Mouse (Mus musculus): Measurements from ENCODE around the gene Gldn. TPM values are rescaled to one million over a fixed set of nuclear protein-coding genes. Genes with fewer than 3 reads are reported as not detected.

The Gldn gene
- not detected in 2 replicates for polyA plus RNA-seq (2015; fragmentation: Nextera tagmentation; extraction: Ambion mirVana)

GRCm38 (mm10) chr9:54286331-54286987 is at the start of gene Gldn:
Gene Gldn, plus strand, starts transcription at chr9:54286486.
- no peaks in the 10 kb centered on the region for H3K4me1 ChIP-seq
- no peaks in the 10 kb centered on the region for H3K9me3 ChIP-seq
- peaks cover 18% of the 10 kb centered on the region for H3K27me3 ChIP-seq
- H3K36me3 ChIP-seq: no peaks in the 10 kb centered on the region
- H3K27ac ChIP-seq: no peak within 1 kb of the TSS
- no peak within 1 kb of the TSS for H3K9ac ChIP-seq
- WGBS: 2% methylated on average over 61 of the region's 61 CpGs
- H3K4me3 ChIP-seq: peak within 1 kb of the TSS; percentile 26
- peak within 1 kb of the TSS; percentile 69 for H3K4me2 ChIP-seq
- no peak for ATAC-seq (ENCODE audit: borderline replicate concordance, extremely low read depth, low FRiP score, low TSS enrichment)

GRCm38 (mm10) chr9:54244869-54245665 is 41.2 kb upstream of the Gldn start:
- 53% methylated on average over 3 of the region's 3 CpGs for WGBS
- no peaks in the 10 kb centered on the region for H3K4me1 ChIP-seq
- no peak for ATAC-seq (ENCODE audit: borderline replicate concordance, extremely low read depth, low FRiP score, low TSS enrichment)

GRCm38 (mm10) chr9:54264754-54265153 is 21.5 kb upstream of the Gldn start:
- no peaks in the 10 kb centered on the region for H3K36me3 ChIP-seq
- H3K4me1 ChIP-seq: no peaks in the 10 kb centered on the region
- H3K27ac ChIP-seq: no peak overlapping the region
- no peaks in the 10 kb centered on the region for H3K27me3 ChIP-seq
- 49% methylated on average over 4 of the region's 4 CpGs for WGBS
- no peaks in the 10 kb centered on the region for H3K9me3 ChIP-seq
- H3K4me3 ChIP-seq: no peak overlapping the region
- H3K4me2 ChIP-seq: no peak overlapping the region
- ATAC-seq (ENCODE audit: borderline replicate concordance, extremely low read depth, low FRiP score, low TSS enrichment): no peak
- H3K9ac ChIP-seq: no peak overlapping the region

More at GRCm38 (mm10) chr9:54244869-54245665, 41.2 kb upstream of the Gldn start:
- no peak overlapping the region for H3K27ac ChIP-seq
- no peak overlapping the region for H3K4me3 ChIP-seq
- no peak overlapping the region for H3K4me2 ChIP-seq
- H3K9ac ChIP-seq: no peak overlapping the region
- no peaks in the 10 kb centered on the region for H3K36me3 ChIP-seq
- H3K9me3 ChIP-seq: no peaks in the 10 kb centered on the region
- no peaks in the 10 kb centered on the region for H3K27me3 ChIP-seq

- ATAC-seq (ENCODE audit: borderline replicate concordance, extremely low read depth, low FRiP score, low TSS enrichment): no peak
- H3K4me3 ChIP-seq: no peak within 1 kb of the TSS
- H3K36me3 ChIP-seq: no peaks in the 10 kb centered on the region
These were observed 18.3 kb upstream of the Gldn start, which contains the start of gene Cyp19a1 for GRCm38 (mm10) chr9:54268010-54268409. Gene Cyp19a1, minus strand, starts transcription at chr9:54268110.

GRCm38 (mm10) chr9:54269987-54270386 is 16.3 kb upstream of the Gldn start:
- H3K4me1 ChIP-seq: no peaks in the 10 kb centered on the region
- no peak overlapping the region for H3K27ac ChIP-seq
- no peak overlapping the region for H3K4me3 ChIP-seq
- no peak overlapping the region for H3K9ac ChIP-seq
- no peaks in the 10 kb centered on the region for H3K36me3 ChIP-seq
- no peak overlapping the region for H3K4me2 ChIP-seq
- 72% methylated on average over 6 of the region's 6 CpGs for WGBS
- H3K9me3 ChIP-seq: no peaks in the 10 kb centered on the region
- no peaks in the 10 kb centered on the region for H3K27me3 ChIP-seq
- ATAC-seq (ENCODE audit: borderline replicate concordance, extremely low read depth, low FRiP score, low TSS enrichment): no peak

More at GRCm38 (mm10) chr9:54268010-54268409, 18.3 kb upstream of the Gldn start, which contains the start of gene Cyp19a1:
- Histone ChIP-seq H3K4me1 (no peaks in the 10 kb centered on the region), H3K27ac (no peak within 1 kb of the TSS), H3K9me3 (no peaks in the 10 kb centered on the region), H3K9ac (no peak within 1 kb of the TSS), H3K27me3 (no peaks in the 10 kb centered on the region), H3K4me2 (no peak within 1 kb of the TSS)
- WGBS: 78% methylated on average over 7 of the region's 7 CpGs

- Histone ChIP-seq H3K27me3 (no peaks in the 10 kb centered on the region), H3K4me2 (no peak overlapping the region), H3K4me3 (no peak overlapping the region), H3K36me3 (no peaks in the 10 kb centered on the region), H3K27ac (no peak overlapping the region), H3K9me3 (no peaks in the 10 kb centered on the region), H3K4me1 (no peaks in the 10 kb centered on the region), H3K9ac (no peak overlapping the region)
- no peak for ATAC-seq (ENCODE audit: borderline replicate concordance, extremely low read depth, low FRiP score, low TSS enrichment)
- WGBS: 31% methylated on average over 5 of the region's 5 CpGs
These were observed 15.4 kb upstream of the Gldn start for GRCm38 (mm10) chr9:54270889-54271288.

GRCm38 (mm10) chr9:54275283-54275682 is 11.0 kb upstream of the Gldn start:
- no peak overlapping the region for H3K4me2 ChIP-seq
- no peak overlapping the region for H3K27ac ChIP-seq
- no peaks in the 10 kb centered on the region for H3K36me3 ChIP-seq
- no peak overlapping the region for H3K9ac ChIP-seq
- 74% methylated on average over 4 of the region's 4 CpGs for WGBS
- no peak for ATAC-seq (ENCODE audit: borderline replicate concordance, extremely low read depth, low FRiP score, low TSS enrichment)
- H3K4me3 ChIP-seq: no peak overlapping the region
- H3K4me1 ChIP-seq: no peaks in the 10 kb centered on the region
- no peaks in the 10 kb centered on the region for H3K27me3 ChIP-seq
- no peaks in the 10 kb centered on the region for H3K9me3 ChIP-seq

- Histone ChIP-seq H3K36me3 (no peaks in the 10 kb centered on the region), H3K27me3 (no peaks in the 10 kb centered on the region), H3K4me1 (no peaks in the 10 kb centered on the region), H3K27ac (no peak overlapping the region), H3K9me3 (no peaks in the 10 kb centered on the region), H3K4me3 (no peak overlapping the region), H3K4me2 (no peak overlapping the region), H3K9ac (no peak overlapping the region)
- WGBS: 79% methylated on average over 12 of the region's 12 CpGs
- ATAC-seq (ENCODE audit: borderline replicate concordance, extremely low read depth, low FRiP score, low TSS enrichment): no peak
These were observed 7.2 kb upstream of the Gldn start for GRCm38 (mm10) chr9:54279046-54279589.

- H3K9ac ChIP-seq: no peak overlapping the region
- H3K4me2 ChIP-seq: no peak overlapping the region
- no peak for ATAC-seq (ENCODE audit: borderline replicate concordance, extremely low read depth, low FRiP score, low TSS enrichment)
- WGBS: 60% methylated on average over 5 of the region's 5 CpGs
- H3K36me3 ChIP-seq: no peaks in the 10 kb centered on the region
- no peaks in the 10 kb centered on the region for H3K4me1 ChIP-seq
- H3K27me3 ChIP-seq: peaks cover 18% of the 10 kb centered on the region
- no peaks in the 10 kb centered on the region for H3K9me3 ChIP-seq
- H3K4me3 ChIP-seq: no peak overlapping the region
- H3K27ac ChIP-seq: no peak overlapping the region
These were observed 1.5 kb downstream of the Gldn start for GRCm38 (mm10) chr9:54287804-54288203.

GRCm38 (mm10) chr9:54299389-54299788 is 13.1 kb downstream of the Gldn start:
- H3K4me3 ChIP-seq: no peak overlapping the region
- no peaks in the 10 kb centered on the region for H3K4me1 ChIP-seq
- no peaks in the 10 kb centered on the region for H3K36me3 ChIP-seq
- WGBS: 53% methylated on average over 3 of the region's 3 CpGs
- no peak for ATAC-seq (ENCODE audit: borderline replicate concordance, extremely low read depth, low FRiP score, low TSS enrichment)
- H3K9ac ChIP-seq: no peak overlapping the region
- no peaks in the 10 kb centered on the region for H3K9me3 ChIP-seq
- H3K27me3 ChIP-seq: no peaks in the 10 kb centered on the region
- no peak overlapping the region for H3K27ac ChIP-seq
- no peak overlapping the region for H3K4me2 ChIP-seq

- ATAC-seq (ENCODE audit: borderline replicate concordance, extremely low read depth, low FRiP score, low TSS enrichment): no peak
- Histone ChIP-seq H3K27ac (no peak overlapping the region), H3K4me3 (no peak overlapping the region), H3K4me1 (no peaks in the 10 kb centered on the region), H3K9ac (no peak overlapping the region), H3K36me3 (no peaks in the 10 kb centered on the region), H3K4me2 (no peak overlapping the region), H3K27me3 (no peaks in the 10 kb centered on the region), H3K9me3 (no peaks in the 10 kb centered on the region)
These were observed 13.5 kb downstream of the Gldn start for GRCm38 (mm10) chr9:54299792-54300191.

GRCm38 (mm10) chr9:54301255-54301654 is 15.0 kb downstream of the Gldn start:
- no peak overlapping the region for H3K4me2 ChIP-seq
- H3K36me3 ChIP-seq: no peaks in the 10 kb centered on the region
- no peak overlapping the region for H3K4me3 ChIP-seq
- H3K27ac ChIP-seq: no peak overlapping the region
- H3K9ac ChIP-seq: no peak overlapping the region
- 71% methylated on average over 4 of the region's 4 CpGs for WGBS
- no peaks in the 10 kb centered on the region for H3K4me1 ChIP-seq
- H3K9me3 ChIP-seq: no peaks in the 10 kb centered on the region
- no peaks in the 10 kb centered on the region for H3K27me3 ChIP-seq
- no peak for ATAC-seq (ENCODE audit: borderline replicate concordance, extremely low read depth, low FRiP score, low TSS enrichment)

Data from lung, embryonic 15.5 days (tissue).